Mouse (Mus musculus) 3134 (cell line): ENCODE data around the gene Dpf3.

Experiments
- DNase-seq: peaks from one replicate; pipeline ENCODE4 v3.0.0-alpha.2; 2011; ENCODE audit warnings: low spot score; ENCODE audit not compliant: insufficient read length; ENCODE audit errors: extremely low read depth

The Dpf3 gene

DNA sequence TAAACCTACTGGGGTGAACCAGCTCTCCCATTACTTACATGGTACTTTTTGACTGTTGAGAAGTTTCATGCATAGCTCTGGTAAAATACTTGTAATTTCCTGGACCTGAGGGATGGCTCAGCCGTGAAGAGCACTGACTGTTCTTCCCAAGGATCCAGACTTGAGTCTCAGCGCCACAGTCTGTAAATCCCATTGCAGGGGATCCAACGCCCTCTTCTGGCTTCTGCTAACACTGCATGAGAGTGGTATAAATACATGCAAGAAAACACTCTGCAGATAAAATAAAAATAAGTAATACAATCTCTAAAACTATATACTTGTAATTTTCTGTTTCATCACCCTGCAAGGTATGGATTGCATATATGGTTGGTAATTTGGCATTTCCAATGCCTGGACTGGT is 10.4 kb upstream of the Dpf3 start:
- DNase-seq: no peak

DNA sequence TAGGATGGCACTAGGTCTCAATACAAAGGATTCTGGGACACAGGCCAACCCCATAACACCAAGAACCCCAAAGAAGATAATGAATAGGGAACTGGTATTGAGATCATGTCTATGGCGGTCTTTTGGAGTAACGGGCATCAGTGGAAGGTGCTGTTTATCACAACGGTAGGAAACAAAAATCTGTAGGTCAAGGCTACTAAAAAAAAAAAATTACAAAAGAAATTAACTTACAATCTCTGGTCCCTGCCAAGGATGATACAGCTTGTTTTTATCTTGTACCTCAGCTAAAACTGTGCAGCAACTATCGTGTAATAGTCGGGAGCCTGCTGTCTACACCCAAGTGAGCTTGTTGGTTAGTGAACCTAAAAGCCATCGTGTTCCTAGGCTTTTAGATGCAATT is 9.2 kb upstream of the Dpf3 start:
- DNase-seq: no peak

DNA sequence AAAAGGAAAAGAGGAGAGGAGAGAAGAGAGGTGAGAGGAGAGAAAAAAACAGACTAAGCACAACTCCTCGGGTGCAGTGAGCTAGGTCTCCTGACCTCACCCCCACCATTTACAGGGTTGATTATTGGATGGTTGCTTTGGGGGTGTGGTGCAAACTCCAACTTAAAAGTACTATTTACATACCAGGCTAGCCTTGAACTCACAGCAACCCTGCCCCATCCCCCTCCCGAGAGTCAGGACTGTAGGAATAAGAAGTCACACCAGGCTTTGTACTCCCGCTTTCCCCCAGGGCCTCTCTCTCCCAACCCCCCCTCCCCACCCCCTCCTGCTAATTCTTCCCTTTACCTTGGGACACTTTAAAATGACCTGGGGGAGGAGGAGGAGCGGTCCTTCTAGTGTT is 8.8 kb upstream of the Dpf3 start:
- no peak for DNase-seq

DNA sequence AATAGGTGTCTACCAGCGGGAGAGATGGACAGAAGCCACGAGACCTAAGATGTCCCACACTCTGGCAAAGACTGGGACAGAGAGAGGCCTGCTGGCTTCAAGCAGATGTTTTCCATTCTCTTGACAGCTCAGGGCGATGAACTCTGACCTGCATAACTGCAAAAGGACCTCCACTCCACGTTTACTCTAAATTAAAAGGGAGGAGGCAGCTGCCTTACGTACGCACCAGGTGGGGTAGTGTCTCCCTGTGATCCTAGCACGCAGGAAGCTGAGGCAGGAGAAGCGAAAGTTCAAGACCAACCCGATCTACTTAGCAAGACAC is 8.4 kb upstream of the Dpf3 start:
- no peak for DNase-seq

DNA sequence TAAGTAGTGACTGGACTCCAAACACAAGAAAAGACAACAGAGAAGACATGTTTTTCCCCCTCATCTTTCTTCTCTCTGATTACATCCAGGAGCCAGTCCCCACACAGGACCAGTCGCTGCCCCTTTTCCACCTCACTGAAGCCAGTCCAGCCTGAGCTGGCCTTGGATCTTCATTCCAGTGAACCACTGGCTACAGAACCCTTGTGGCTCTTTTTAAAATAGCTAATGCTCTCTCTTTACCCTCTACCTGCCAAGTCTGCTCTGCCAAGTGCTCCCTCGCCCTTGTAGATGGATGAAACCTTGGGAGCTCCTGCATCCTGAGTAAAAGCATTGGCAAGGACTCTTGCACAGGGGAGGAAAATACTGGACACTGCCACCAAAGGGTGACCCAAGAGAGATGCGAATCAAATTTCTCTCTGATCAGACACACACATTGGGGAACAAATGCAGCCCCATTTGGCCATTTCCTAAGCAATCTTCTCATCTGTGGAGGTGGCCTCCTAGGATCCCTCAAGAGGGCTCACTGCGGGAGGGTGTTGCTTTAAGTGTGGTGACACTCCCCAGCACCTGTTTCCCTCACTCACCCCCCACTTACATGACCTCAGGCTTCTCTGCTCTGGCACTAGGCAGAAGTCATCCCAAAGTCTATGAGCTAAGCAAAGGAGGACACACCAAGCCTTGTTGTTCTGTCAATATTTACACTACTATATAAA is 7.9 kb upstream of the Dpf3 start:
- no peak for DNase-seq

DNA sequence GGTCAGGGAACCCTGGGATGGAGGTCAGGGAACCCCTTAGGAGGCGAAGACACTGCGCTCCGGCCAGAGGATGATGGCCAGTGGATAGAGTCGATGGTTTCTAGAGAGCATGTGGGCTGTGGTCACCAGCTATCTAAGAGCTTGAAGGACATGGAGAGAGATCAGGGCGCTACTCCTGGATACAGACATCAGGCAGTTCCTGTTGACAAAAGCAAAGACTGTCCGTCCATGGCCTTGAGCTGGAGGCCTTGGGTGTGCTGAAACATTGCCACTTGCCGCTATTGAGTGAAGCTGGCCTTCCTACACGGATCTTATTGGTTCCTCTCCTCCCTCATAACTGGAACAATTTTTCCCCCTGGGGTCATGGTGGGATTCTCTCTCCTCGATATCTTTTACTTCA is 6.7 kb upstream of the Dpf3 start:
- DNase-seq: no peak

DNA sequence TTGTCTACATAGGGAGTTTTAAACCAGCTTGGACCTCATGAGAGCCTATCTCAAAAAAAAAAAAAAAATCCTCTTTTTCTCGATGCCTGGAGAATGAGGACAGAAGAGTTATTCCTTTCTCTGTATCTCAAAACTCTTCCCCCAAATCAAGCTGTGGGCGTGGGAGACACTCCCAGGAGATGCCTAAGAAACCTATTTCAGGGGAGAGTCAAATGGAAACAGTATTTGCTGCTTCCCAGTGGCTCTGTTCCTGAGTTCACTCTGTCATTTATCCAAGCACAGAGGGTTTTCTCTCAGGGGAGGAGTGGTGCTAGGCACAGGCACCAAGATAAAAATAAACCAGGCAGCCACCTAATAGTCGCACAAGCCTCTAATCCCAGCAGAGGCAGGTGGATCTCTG is 5.3 kb upstream of the Dpf3 start:
- DNase-seq: no peak

DNA sequence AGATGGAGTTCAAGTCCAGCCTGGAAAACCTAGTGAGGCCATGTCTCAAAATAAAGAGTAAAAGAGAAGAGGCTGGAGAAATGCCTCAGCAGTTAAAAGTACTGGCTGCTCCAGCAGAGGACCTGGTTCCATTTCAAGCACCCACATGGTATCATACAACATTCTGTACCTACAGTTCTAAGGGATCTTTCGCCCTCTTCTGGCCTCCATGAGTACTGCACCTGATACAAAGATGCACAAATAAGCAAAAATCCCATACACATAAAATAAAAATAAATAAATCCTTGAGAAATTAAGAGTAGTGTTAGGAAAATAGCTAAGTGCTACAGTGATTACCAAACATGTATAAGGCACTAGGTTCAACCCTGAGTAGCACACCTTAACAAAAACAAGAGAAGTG is 4.1 kb upstream of the Dpf3 start:
- DNase-seq: no peak

DNA sequence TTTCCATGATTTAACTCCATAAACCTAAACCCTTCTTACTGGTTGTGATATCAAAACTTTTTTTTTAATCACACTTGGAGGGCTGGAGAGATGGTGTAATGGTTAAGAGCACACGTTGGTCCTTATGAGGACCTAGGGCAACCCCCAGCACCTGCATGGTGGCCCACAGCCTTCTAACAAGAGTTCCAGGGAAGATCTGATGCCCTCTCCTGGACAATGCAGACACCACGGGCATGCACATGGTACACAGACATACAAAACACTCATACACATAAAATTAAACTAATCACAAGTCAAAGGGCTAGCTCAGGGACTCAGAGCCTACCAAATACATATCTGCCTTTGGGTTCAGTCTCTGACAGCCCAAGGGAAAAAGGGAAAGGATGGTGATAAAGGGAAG is 2.2 kb upstream of the Dpf3 start:
- no peak for DNase-seq

DNA sequence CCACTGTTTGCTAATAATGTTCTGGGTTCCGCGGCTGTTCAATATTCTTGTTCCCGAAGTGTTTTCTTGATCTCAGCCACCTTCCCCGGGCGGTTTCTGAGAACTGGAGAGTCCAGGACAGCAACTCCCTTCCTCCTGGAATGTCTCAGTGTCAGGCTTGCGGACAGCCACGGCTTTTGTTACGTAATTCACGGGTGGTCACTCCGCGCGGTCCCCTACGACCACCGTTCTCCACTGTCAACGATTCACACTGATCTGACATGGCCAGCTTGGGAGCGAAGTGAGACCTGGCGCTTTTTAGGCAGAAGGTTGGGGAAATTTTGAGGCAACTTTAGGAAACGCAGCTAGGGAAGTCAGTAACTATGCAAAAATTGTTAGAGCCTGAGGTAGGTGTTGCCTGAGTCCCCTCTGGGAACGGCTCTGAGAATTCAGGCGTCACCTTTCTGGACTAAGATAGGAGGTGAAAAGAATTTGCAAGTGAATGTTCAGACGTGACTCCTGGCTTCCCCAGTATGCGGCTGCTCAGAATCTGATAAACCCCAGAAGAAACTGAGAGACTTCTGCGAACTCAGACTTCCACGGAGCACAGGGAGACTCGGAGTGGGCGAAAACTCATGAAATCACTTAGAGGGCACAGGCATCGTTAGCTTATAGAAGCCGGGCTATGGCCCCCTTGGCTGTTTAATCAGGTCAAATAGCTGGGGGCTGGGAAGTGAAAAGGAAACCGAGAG is 860 bp upstream of the Dpf3 start:
- DNase-seq: no peak

DNA sequence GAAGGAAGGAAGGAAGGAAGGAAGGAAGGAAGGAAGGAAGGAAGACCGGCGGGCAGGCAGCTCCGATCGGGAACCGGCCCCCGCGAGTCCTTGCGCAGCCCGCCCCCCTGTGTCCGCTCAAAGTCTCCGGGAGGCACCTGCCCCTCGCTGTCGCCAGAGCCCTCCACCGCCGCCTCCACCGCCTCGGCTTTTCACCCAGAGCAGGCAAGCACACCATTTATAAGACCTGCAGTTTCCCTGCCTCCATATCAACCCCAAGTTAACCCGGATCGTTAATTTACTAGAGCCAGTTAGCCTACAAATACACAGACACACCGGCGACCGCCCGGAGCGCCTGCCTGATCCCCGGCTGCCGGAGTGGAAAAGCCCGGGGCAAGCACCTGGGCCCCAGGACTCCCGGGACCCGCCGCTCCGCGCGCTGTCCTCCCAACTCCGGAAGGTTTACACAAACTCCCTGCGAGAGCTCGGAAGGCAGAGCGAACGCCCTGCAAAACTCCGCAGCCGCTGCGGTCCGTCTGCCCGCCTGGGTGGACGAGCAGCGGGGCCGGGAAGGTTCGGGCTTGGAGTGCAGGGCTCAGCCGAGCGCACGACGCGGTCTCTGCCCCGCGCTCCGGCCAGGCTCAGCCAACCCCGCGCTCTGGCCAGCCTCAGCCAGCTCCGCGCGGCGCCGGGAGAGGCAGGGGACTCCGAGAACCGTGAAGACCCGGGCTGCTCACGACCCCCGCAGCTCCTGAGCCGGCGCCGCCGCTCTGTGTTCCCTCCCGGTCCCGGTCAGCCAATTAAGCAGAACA is 650 bp downstream of the Dpf3 start:
- DNase-seq: peak; percentile 6

DNA sequence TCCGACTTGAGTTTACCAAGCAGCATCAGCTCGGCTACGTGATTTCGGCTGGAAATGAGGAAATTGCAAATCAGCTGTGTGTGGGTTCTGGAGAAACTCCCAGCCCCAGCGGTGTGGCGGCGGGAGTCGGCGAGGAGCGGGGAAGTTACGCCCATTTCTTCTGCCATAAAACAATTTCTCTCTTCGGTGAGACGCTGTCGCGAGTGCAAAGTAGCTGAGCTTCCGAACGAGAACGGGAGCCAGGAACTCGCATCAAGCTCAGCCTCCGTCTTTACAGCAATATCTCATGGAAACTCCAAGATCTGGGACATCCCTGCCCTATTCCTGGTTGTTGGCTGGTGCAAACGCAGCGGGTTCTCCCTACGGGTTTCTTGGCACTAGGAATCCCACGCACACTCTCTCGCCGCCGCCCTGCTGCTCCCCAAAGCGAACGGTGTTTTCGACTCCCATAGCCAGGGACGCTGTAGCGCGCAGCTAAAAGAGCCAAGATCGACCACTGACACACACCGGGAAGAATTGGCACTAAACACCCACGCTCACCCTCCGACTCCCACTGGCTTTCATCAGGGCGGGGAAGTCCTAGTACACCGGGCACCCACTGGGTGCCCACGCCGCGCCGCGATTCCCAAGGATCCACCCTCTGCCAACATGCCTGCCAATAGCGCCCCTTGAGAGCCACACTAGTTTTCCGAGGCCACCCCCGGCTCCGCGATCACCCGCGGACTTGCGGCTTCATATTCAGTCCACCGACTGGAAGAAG is 1.4 kb downstream of the Dpf3 start:
- peak; percentile 5 for DNase-seq

DNA sequence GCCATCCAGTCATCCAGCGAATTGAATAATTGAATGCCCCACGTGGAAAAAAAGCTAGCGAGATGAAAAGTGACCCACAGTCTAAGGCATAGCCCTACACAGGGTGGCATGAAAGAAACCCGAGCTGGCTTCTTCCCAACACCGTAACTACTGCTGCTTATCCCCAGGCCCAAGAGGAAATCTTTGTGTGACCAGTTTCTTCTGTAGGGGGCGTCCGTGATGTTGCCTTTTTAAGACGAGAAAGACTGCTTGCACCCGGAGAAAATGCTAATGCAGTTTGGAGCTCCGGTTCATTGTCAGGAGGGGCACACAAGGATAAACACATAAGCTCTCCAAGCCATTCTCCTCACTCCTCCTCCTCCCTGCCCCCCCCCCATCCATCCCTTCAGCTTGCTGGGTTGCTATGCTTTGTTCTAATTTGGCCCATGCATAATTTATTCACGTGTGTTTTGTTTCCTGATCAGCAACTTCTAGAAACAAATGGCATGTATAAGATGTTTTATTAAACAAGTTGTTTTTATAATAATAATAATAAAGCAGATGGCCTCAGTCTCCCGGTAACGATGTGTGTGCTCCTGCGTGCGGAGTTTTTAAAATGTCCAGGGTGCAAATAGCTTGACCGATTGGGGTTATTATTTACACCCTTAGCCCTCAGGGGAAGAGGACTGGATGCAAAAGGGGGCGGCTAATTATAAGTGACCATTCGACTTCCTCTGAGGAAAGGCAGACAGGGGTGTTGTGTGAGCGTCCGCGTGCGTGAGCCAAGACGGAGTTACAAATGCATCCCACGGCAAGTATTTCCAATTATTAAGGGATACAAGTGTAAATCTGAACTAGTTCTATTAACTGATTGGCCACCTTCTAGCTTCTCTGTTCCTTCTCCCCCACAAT is 2.4 kb downstream of the Dpf3 start:
- DNase-seq: no peak

DNA sequence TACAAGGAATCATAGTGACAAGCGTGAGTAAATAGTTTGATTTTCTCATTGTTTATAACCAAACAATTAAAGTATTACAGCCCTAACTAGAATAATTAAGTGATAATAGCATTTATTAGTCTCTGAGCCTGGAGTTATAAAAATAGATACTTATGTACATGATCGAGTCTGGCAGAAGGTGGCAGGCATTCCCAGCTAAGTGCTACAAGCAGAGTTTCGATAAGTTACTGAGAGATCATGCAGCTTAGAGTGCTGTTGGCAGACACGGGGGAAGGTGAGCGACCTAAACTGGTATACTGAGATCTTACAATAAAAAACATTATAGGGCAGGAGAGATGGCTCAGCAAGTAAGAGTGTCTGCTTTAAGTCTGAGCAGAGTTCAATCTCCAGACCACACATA is 3.9 kb downstream of the Dpf3 start:
- DNase-seq: no peak

DNA sequence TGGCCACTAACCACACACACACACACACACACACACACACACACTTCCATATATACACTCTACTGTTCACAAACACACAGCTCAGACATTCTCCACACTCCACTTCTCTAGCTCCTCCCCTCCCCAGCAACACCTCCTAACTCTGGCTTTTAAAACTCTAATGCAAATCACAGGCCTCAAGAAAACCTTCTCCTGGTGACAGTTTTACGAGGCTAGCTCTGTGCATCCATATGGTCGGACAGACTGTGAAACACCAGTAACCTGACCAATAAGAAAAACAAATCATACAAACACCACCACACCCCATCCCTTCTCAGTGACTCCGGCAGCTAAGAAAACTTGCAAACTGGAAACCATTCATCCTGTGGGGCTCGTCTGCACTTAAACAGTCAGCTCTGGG is 6.1 kb downstream of the Dpf3 start:
- no peak for DNase-seq

DNA sequence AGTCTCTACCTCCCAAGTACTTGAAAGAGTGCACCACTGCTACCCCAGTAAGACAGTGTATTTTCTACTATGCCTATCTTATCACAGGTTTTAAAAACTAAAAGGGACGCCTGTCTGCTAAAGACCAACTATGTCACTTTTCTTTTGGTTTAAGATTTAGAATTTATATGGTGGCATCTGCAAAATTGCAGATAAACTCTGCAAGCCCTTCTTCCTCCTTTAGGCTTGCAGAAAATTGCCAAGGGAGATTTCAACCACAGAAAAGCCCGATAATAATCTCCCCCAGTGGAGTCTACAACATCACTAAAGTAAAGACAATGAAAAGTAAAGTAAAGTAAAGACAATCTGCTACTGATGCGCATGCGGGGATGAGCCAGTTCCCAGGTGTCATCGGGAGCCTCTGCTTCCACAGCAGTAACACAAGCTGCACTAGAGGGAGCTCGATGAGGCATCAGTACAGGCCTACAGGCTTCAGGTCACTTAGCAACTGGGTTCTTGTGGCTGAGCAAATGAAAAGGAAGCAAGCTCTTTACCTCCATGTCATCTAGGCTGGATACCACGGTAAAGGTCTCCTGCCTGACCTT is 7.6 kb downstream of the Dpf3 start:
- no peak for DNase-seq

DNA sequence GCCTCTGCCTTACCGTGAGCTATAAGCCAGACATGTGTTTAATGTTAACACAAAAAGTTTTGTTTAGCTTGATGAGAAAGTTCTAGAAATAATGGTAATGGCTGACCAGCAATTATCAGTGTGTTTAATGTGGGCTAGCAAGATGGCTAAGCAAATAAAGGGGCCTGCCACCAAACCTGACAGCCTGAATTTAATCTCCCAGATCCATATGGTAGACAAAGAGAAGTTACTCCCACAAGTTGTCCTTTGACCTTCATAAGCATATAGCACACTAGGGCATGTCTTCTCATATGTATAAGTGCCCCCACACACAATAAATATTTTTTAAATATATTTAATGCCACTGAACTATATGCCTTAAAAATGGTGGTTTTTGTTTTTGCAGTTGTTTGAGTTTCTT is 8.4 kb downstream of the Dpf3 start:
- DNase-seq: no peak

DNA sequence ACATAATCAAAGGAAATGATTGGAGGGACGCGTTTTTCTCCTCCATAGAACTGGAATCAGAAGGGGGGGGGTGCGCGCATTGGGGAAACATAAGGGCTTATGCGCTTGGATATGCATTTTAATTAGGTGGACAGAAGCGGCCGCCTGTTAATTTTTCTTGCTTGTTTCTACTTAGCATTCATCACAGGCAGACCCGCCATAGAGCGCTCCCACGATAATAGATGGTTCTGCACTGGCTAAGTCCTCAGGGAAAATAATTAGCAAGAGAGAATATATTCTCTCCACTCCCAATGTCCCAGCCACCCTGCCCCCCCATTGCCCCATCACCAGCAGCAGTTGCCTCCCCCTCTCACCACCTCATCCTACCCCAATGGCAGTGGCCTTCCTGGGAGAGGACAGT is 11.2 kb downstream of the Dpf3 start:
- no peak for DNase-seq

DNA sequence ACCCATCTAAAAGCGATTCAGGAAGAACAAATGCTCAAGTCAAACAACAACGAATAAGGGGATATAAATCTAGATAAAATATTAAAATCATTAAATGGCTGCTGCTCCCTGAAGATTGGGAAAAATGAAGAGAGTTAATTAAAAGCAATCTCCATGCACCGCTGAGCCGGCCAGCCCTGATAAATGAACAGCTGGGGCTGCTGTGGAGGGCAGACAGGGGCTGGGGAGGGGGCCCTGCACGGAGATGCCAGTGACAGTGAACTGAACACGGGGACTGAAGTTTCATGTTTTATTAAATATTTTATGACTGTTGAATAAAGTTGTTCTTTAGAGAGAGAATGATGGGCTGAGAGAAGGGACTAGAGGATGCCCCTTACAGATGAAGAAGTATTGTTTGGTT is 12.1 kb downstream of the Dpf3 start:
- no peak for DNase-seq
